Mouse (Mus musculus) retina, postnatal 1 day (tissue): ENCODE results near the gene Hsd17b3.

Experiments
- DNase-seq: peaks from one replicate; pipeline ENCODE4 v3.0.0-alpha.2; 2012

Hsd17b3 gene

GRCm38 (mm10) chr13:64018586-64019141, 70.4 kb downstream of the Hsd17b3 start:
- no peak for DNase-seq

DNA sequence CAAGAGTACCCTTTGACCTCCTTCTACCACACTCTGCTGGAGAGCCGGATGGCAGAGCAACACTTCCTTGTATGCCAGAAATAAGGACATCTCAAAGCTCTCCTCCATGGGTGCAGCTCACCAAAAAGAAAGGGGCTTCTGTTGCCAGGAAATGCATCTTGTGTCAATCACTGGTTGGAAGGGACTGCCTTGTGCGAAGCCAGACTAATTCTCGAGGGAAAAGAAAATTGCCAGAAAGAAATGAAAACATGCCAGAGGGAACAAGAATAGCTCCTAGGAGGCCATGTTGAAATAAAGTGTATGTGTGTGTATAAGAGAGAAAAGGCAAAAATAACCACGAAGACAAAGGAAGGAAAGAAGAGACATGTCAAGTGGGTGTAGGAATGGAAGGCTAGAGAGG, 73.0 kb downstream of the Hsd17b3 start:
- no peak for DNase-seq

DNA sequence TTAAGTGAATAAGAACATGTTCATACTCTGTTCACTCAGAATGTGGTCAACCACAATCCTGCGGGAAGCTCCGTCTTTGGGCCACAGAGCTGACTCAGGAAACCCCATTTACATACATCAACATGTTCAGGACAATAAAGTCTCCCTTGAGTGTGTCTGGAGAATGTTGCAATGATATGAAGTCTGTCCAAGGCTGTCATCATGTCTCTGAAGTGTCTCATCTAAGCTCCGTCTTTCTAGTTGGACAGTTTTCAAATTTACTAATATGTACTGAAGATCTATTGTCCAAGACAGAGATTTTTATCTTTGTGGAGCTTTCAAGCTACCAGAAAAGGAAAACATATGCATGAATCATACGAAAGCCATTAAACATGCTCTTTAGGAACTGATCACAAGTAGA, 77.9 kb downstream of the Hsd17b3 start:
- DNase-seq = no peak
